Mouse (Mus musculus) CH12.LX (cell line): Measurements from ENCODE around the gene Catip. TPM values are rescaled to one million over a fixed set of nuclear protein-coding genes. Genes with fewer than 3 reads are reported as not detected.

Experiments used
- DNase-seq: peaks from one replicate; pipeline ENCODE4 v3.0.0-alpha.2; 2013; ENCODE audit errors: extremely low read depth
- H3K27ac ChIP-seq: 2 replicates; pipeline ENCODE4 v1.5.1; 2012; ENCODE audit warnings: low read depth, mild to moderate bottlenecking, control low read depth, moderate library complexity; ENCODE audit not compliant: insufficient read depth
- H3K27me3 ChIP-seq: replicated peaks from 2 replicates; pipeline ENCODE3; 2012; ENCODE audit warnings: inconsistent platforms
- H3K36me3 ChIP-seq, 2 experiments: replicated peaks in 1 of 2; 2 replicates each; pipeline versions ENCODE3 to v1.6.1; 2012; ENCODE audit warnings: inconsistent platforms in 1 of 2, low read length in 1 of 2, mild to moderate bottlenecking in 1 of 2, mixed read lengths in 1 of 2, moderate library complexity in 1 of 2; ENCODE audit not compliant: control insufficient read depth in 1 of 2, insufficient read depth in 1 of 2
- H3K4me1 ChIP-seq, 2 experiments: 2 replicates each; pipeline ENCODE4 v1.6.1; 2012; ENCODE audit warnings: inconsistent platforms in 1 of 2, moderate library complexity in 1 of 2; ENCODE audit not compliant: insufficient read depth in 2 of 2, control insufficient read depth in 1 of 2
- H3K4me2 ChIP-seq: 2 replicates; pipeline ENCODE4 v1.6.1; 2012; ENCODE audit warnings: low read depth, mild to moderate bottlenecking, control low read depth; ENCODE audit not compliant: poor library complexity, insufficient read depth, severe bottlenecking
- H3K4me3 ChIP-seq, 3 experiments: fragments of 150-350 bp in 1 of 3; sonication (generic) in 1 of 3; replicated peaks in 1 of 3; 2 replicates each; pipeline versions ENCODE3 to v1.5.1; 2011 to 2012; ENCODE audit warnings: low read depth in 2 of 3, low read length in 2 of 3, mild to moderate bottlenecking in 2 of 3, moderate library complexity in 2 of 3, control low read depth in 1 of 3, improper control_type of control experiment in 1 of 3, inconsistent platforms in 1 of 3, mixed read lengths in 1 of 3; ENCODE audit not compliant: poor library complexity in 1 of 3
- H3K79me2 ChIP-seq: replicated peaks from 2 replicates; pipeline ENCODE4 v1.6.1; 2012; ENCODE audit warnings: mild to moderate bottlenecking, moderate library complexity; ENCODE audit not compliant: control insufficient read depth, poor library complexity, insufficient read depth, severe bottlenecking; ENCODE audit errors: extremely low read depth
- H3K9ac ChIP-seq: 2 replicates; pipeline ENCODE4 v1.6.1; 2012; ENCODE audit warnings: low read depth, mild to moderate bottlenecking, control low read depth, moderate library complexity; ENCODE audit not compliant: insufficient read depth
- H3K9me3 ChIP-seq: replicated peaks from 2 replicates; pipeline ENCODE3; 2012; ENCODE audit warnings: low read length, inconsistent platforms, mixed read lengths
- BHLHE40 ChIP-seq: IDR thresholded peaks from 2 replicates; pipeline ENCODE4 v1.6.1; 2011; ENCODE audit warnings: mild to moderate bottlenecking, low read depth, low read length, improper control_type of control experiment
- CHD1 ChIP-seq: IDR thresholded peaks from 2 replicates; pipeline ENCODE4 v1.6.1; 2012; ENCODE audit warnings: low read depth, low read length, improper control_type of control experiment, inconsistent platforms
- CHD2 ChIP-seq: IDR thresholded peaks from 2 replicates; pipeline ENCODE4 v1.6.1; 2011; ENCODE audit warnings: low read length, improper control_type of control experiment
- CTCF ChIP-seq, 2 experiments: IDR thresholded peaks in 1 of 2; conservative IDR thresholded peaks in 1 of 2; 2 replicates each; pipeline ENCODE4 v1.5.1; 2011 to 2012; ENCODE audit warnings: low read depth in 2 of 2, low read length in 2 of 2, improper control_type of control experiment in 1 of 2, inconsistent platforms in 1 of 2, mild to moderate bottlenecking in 1 of 2, moderate library complexity in 1 of 2
- E2F4 ChIP-seq: IDR thresholded peaks from 2 replicates; pipeline ENCODE4 v1.6.1; 2011; ENCODE audit warnings: low read depth, low read length, improper control_type of control experiment; ENCODE audit not compliant: insufficient replicate concordance
- ELF1 ChIP-seq: IDR thresholded peaks from 2 replicates; pipeline ENCODE4 v1.6.1; 2014; ENCODE audit warnings: low read depth, mild to moderate bottlenecking, inconsistent platforms, low read length, improper control_type of control experiment
- EP300 ChIP-seq: IDR thresholded peaks from 2 replicates; pipeline ENCODE4 v1.6.1; 2011; ENCODE audit warnings: low read length, improper control_type of control experiment
- ETS1 ChIP-seq: conservative IDR thresholded peaks from 2 replicates; pipeline ENCODE4 v1.6.1; 2012; ENCODE audit warnings: low read depth, mild to moderate bottlenecking, inconsistent platforms, low read length, improper control_type of control experiment, moderate library complexity
- GABPA ChIP-seq: IDR thresholded peaks from 2 replicates; pipeline ENCODE4 v1.6.1; 2012; ENCODE audit warnings: low read depth, low read length, improper control_type of control experiment, inconsistent platforms; ENCODE audit not compliant: insufficient replicate concordance
- HCFC1 ChIP-seq: IDR thresholded peaks from 2 replicates; pipeline ENCODE4 v1.6.1; 2012; ENCODE audit warnings: low read depth, mild to moderate bottlenecking, inconsistent platforms, low read length, improper control_type of control experiment
- IRF4 ChIP-seq: IDR thresholded peaks from 2 replicates; pipeline ENCODE4 v1.6.1; 2014; ENCODE audit warnings: low read depth, mild to moderate bottlenecking, inconsistent platforms, low read length, improper control_type of control experiment
- JUN ChIP-seq: IDR thresholded peaks from 2 replicates; pipeline ENCODE4 v1.6.1; 2011; ENCODE audit warnings: low read depth, mild to moderate bottlenecking, low read length, improper control_type of control experiment, moderate library complexity; ENCODE audit not compliant: insufficient read depth
- JUND ChIP-seq: conservative IDR thresholded peaks from 2 replicates; pipeline ENCODE4 v1.6.1; 2011; ENCODE audit warnings: low read depth, low read length, improper control_type of control experiment
- MAFK ChIP-seq: IDR thresholded peaks from 2 replicates; pipeline ENCODE4 v1.6.1; 2011; ENCODE audit warnings: low read length, improper control_type of control experiment; ENCODE audit not compliant: insufficient replicate concordance
- MAX ChIP-seq: IDR thresholded peaks from 2 replicates; pipeline ENCODE4 v1.6.1; 2011; ENCODE audit warnings: low read length, improper control_type of control experiment
- MAZ ChIP-seq: IDR thresholded peaks from 2 replicates; pipeline ENCODE4 v1.6.1; 2012; ENCODE audit warnings: low read depth, mild to moderate bottlenecking, inconsistent platforms, low read length, improper control_type of control experiment, moderate library complexity
- MEF2A ChIP-seq: IDR thresholded peaks from 2 replicates; pipeline ENCODE4 v1.6.1; 2014; ENCODE audit warnings: low read depth, mild to moderate bottlenecking, inconsistent platforms, low read length, improper control_type of control experiment, borderline replicate concordance
- MXI1 ChIP-seq: IDR thresholded peaks from 2 replicates; pipeline ENCODE4 v1.6.1; 2011; ENCODE audit warnings: mild to moderate bottlenecking, low read depth, low read length, improper control_type of control experiment
- MYC ChIP-seq: IDR thresholded peaks from 2 replicates; pipeline ENCODE4 v1.6.1; 2011; ENCODE audit warnings: low read depth, mild to moderate bottlenecking, improper control_type of control experiment, low read length
- NELFE ChIP-seq: IDR thresholded peaks from 2 replicates; pipeline ENCODE4 v1.6.1; 2011; ENCODE audit warnings: low read depth, low read length, improper control_type of control experiment
- PAX5 ChIP-seq: IDR thresholded peaks from 2 replicates; pipeline ENCODE4 v1.6.1; 2012; ENCODE audit warnings: low read length, inconsistent platforms, mixed read lengths
- POLR2A ChIP-seq: IDR thresholded peaks from 2 replicates; pipeline ENCODE4 v1.6.1; 2011; ENCODE audit warnings: low read depth, mild to moderate bottlenecking, improper control_type of control experiment, low read length
- POLR2AphosphoS2 ChIP-seq: IDR thresholded peaks from 2 replicates; pipeline ENCODE4 v1.6.1; 2011; ENCODE audit warnings: low read depth, low read length, improper control_type of control experiment
- RAD21 ChIP-seq: IDR thresholded peaks from 2 replicates; pipeline ENCODE4 v1.6.1; 2011; ENCODE audit warnings: low read depth, mild to moderate bottlenecking, low read length, improper control_type of control experiment, moderate library complexity
- RCOR1 ChIP-seq: conservative IDR thresholded peaks from 2 replicates; pipeline ENCODE4 v1.6.1; 2012; ENCODE audit warnings: low read depth, mild to moderate bottlenecking, inconsistent platforms, low read length, improper control_type of control experiment
- SIN3A ChIP-seq: IDR thresholded peaks from 2 replicates; pipeline ENCODE4 v1.6.1; 2012; ENCODE audit warnings: low read length, improper control_type of control experiment, inconsistent platforms
- SMC3 ChIP-seq: IDR thresholded peaks from 2 replicates; pipeline ENCODE4 v1.6.1; 2011; ENCODE audit warnings: low read depth, low read length, improper control_type of control experiment
- TBP ChIP-seq: conservative IDR thresholded peaks from 2 replicates; pipeline ENCODE4 v1.6.1; 2011; ENCODE audit warnings: low read depth, low read length, improper control_type of control experiment
- TCF12 ChIP-seq: IDR thresholded peaks from 2 replicates; pipeline ENCODE4 v1.6.1; 2014; ENCODE audit warnings: low read depth, mild to moderate bottlenecking, inconsistent platforms, low read length, improper control_type of control experiment
- USF1 ChIP-seq: IDR thresholded peaks from 2 replicates; pipeline ENCODE4 v1.6.1; 2014; ENCODE audit warnings: low read depth, mild to moderate bottlenecking, inconsistent platforms, low read length, improper control_type of control experiment
- USF2 ChIP-seq: conservative IDR thresholded peaks from 2 replicates; pipeline ENCODE4 v1.6.1; 2011; ENCODE audit warnings: low read depth, low read length, improper control_type of control experiment
- ZKSCAN1 ChIP-seq: IDR thresholded peaks from 2 replicates; pipeline ENCODE4 v1.6.1; 2012; ENCODE audit warnings: low read depth, inconsistent platforms, low read length, improper control_type of control experiment, borderline replicate concordance
- ZMIZ1 ChIP-seq: IDR thresholded peaks from 2 replicates; pipeline ENCODE4 v1.6.1; 2012; ENCODE audit warnings: low read depth, mild to moderate bottlenecking, inconsistent platforms, low read length, improper control_type of control experiment
- ZNF384 ChIP-seq: IDR thresholded peaks from 2 replicates; pipeline ENCODE4 v1.6.1; 2012; ENCODE audit warnings: low read depth, low read length, improper control_type of control experiment, inconsistent platforms
- dilution Hi-C: fragments of 300-500 bp; cut with MboI; formaldehyde crosslinking; loops from 2 replicates; pipeline ENCODE4 v1.14.3; 2020; ENCODE audit warnings: low sequenced_read_pairs; ENCODE audit not compliant: extremely low pct_unique_long_range_greater_than_20kb, extremely low pct_ligation_motif_present
- in situ Hi-C: fragments of 300-500 bp; cut with MboI; formaldehyde crosslinking; loops from 3 replicates; pipeline ENCODE4 v1.14.3; 2019; ENCODE audit warnings: low sequenced_read_pairs, low pct_ligation_motif_present, low pct_unique_long_range_greater_than_20kb, mixed read lengths
- polyA plus RNA-seq: library from polyadenylated mRNA; unstranded; fragments of >175 nt; gene quantifications from 2 replicates; pipeline ENCODE4 v1.2.1, GENCODE M21; 2012; ENCODE audit warnings: low read depth; ENCODE audit not compliant: insufficient read length
- total RNA-seq, 2 experiments: library from RNA; depleted of rRNA; stranded (reverse); fragments of 300-350 nt in 1 of 2; fragments of >200 nt in 1 of 2; gene quantifications; 2 replicates each; pipeline ENCODE4 v1.2.3; 2012 to 2014

The Catip gene
- total and polyA plus RNA-seq, 3 experiments, result 0.11 to 2.6 (median 0.30) TPM

DNA sequence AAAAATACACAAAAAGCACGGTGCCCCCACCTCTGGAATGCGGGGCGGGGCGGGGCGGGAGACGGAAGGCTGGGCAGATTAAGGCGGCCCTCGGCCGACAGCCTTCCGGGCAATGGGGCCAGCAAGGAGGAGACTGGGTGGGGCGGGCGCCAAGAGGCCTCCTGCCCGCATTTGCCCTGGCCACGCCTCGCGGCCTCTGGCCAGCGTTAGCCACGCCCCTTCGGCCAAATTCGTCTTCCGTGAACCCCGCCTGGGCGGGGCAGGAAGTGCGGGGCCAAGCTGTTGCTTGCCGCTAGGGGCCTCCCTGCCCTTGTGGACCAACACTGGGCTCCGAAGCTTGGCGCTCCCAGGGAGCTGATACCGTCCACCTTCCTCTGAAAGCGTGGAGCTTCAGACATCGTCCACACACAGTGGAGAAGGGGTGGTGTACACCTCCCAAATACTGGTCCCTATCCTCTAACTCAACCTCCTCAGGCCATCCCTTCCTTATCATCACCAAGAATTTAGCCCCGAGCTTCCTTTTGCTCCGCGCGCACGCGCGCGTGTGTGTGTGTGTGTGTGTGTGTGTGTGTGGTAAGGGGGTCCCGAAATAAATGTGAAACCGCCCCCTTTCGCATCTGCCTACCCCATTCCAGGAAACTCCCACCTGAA is 35.5 kb downstream of the Catip start (continued):
- TF ChIP-seq TCF12 (peak; percentile 73), POLR2AphosphoS2 (peak; percentile 87), RCOR1 (no peak), MEF2A (peak; percentile 77; the same call in 1 of the 2 replicates), SMC3 (peak; percentile 47), POLR2A (peak; percentile 87), RAD21 (peak; percentile 64), MYC (0 out of 2 replicates have a peak, but pooled peaks have one; percentile 2), NELFE (0 out of 2 replicates have a peak, but pooled peaks have one; percentile 6), CTCF (conservative IDR thresholded peaks at IDR 0.05 in 1 of 2, IDR thresholded peaks at IDR 0.05 in 1 of 2; ENCODE audit: low read depth in 2 of 2, low read length in 2 of 2) (peak in 1 of 2 experiments; percentile 77; a peak in 2 of 4 replicates), IRF4 (peak; percentile 8)
- TF ChIP-seq, all 38 proteins: peak for 19

DNA sequence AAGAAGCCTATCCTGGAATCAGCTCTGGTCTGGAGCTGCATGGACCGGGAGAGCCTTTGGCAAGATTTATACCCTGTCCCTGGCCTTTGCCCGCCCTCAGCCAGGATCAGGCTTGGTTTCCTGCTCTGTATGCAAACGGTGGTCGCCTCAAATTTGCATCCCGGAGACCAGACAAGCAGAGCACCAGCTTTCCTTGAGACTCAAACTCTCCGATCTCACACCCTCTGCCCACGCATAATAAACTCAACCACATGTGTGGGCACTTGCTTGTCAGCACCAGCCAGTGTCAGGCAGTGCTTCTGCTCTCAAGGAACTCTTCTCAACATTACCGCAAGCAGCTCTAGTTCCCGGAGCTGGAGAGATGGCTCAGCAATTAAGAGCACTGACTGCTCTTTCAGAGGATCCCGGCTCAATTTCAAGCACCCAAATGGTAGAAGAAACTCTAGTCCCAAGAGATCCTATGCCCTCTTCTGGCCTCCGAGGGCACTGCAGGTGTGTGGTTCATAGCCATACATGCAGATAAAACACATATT is 36.1 kb downstream of the Catip start:
- peak overlapping the region; percentile 74 for H3K27ac ChIP-seq
- in situ Hi-C loops, result loop anchor here (10.0 kb wide), 1 partner anchor 47 kb away; no protein-coding TSS in a partner anchor
- peak overlapping the region; percentile 18; the same call in 1 of the 2 replicates for H3K4me2 ChIP-seq
- dilution Hi-C loops, result no loop called here
- peaks cover 10% of the 10 kb centered on the region for H3K79me2 ChIP-seq
- peaks cover 19 to 22% of the 10 kb centered on the region in 2 experiments for H3K36me3 ChIP-seq
- peak; percentile 81 for DNase-seq
- peak overlapping the region; percentile 53 for H3K9ac ChIP-seq
- no peaks in the 10 kb centered on the region for H3K27me3 ChIP-seq
- H3K9me3 ChIP-seq, result no peaks in the 10 kb centered on the region
- H3K4me3 ChIP-seq, result peak overlapping the region; percentile 40 to 57 (median 43)
- peaks cover 2 to 38% of the 10 kb centered on the region in 2 experiments; a peak in 3 of 4 replicates for H3K4me1 ChIP-seq
- TF ChIP-seq USF1 (no peak), SIN3A (0 out of 2 replicates have a peak, but pooled peaks have one; percentile 24), MYC (peak; percentile 20; the same call in 1 of the 2 replicates), EP300 (no peak), NELFE (peak; percentile 10; the same call in 1 of the 2 replicates), TBP (no peak), ZMIZ1 (no peak), MAX (no peak), SMC3 (peak; percentile 36), E2F4 (no peak), HCFC1 (no peak), ELF1 (no peak), ETS1 (peak; percentile 50), RAD21 (peak; percentile 16), RCOR1 (no peak), ZKSCAN1 (no peak), POLR2AphosphoS2 (no peak), GABPA (no peak), CHD1 (no peak), POLR2A (no peak; the same call in none of the 2 replicates), ZNF384 (no peak), BHLHE40 (peak; percentile 35; the same call in 1 of the 2 replicates), IRF4 (no peak; the same call in 1 of the 2 replicates), JUND (no peak), JUN (no peak), MAFK (no peak), MAZ (no peak), CHD2 (no peak), PAX5 (no peak), MEF2A (peak; percentile 13), MXI1 (no peak), TCF12 (no peak; the same call in 1 of the 2 replicates), USF2 (no peak)
